Mouse (Mus musculus) lung, adult 2 months (tissue): Measurements from ENCODE around the gene Raf1. TPM values are rescaled to one million over a fixed set of nuclear protein-coding genes. Genes with fewer than 3 reads are reported as not detected.

Source experiments
- DNase-seq: peaks from one replicate; pipeline ENCODE4 v3.0.0; 2022
- H3K4me1 ChIP-seq: fragments of 200-500 bp; 2 replicates; pipeline ENCODE4 v1.6.1; 2011; ENCODE audit warnings: low read length; ENCODE audit not compliant: control insufficient read depth, insufficient read depth
- H3K4me3 ChIP-seq: fragments of 200-500 bp; replicated peaks from 2 replicates; pipeline ENCODE3; 2011; ENCODE audit warnings: low read depth, mild to moderate bottlenecking, control low read depth, low read length; ENCODE audit errors: extremely low read depth
- CTCF ChIP-seq: fragments of 200-500 bp; IDR thresholded peaks from 2 replicates; pipeline ENCODE4 v1.5.1; 2011; ENCODE audit warnings: mild to moderate bottlenecking, low read length, control low read depth; ENCODE audit not compliant: insufficient read depth
- POLR2A ChIP-seq: fragments of 200-500 bp; IDR thresholded peaks from 2 replicates; pipeline ENCODE4 v1.6.1; 2011; ENCODE audit warnings: low read depth, mild to moderate bottlenecking, control low read depth, low read length, borderline replicate concordance; ENCODE audit errors: extremely low read depth
- WGBS: fragments of 180-500 bp; shearing (Covaris S2); methylation state at CpG from one replicate; pipeline ENCODE4 v1.1.7; 2018; 5-methylcytosine and 5-hydroxymethylcytosine counted together
- polyA plus RNA-seq: library from polyadenylated mRNA; depleted of rRNA; stranded (reverse); fragments of >200 nt; gene quantifications from 2 replicates; pipeline ENCODE4 v1.2.3, GENCODE M21; 2012; rRNA removed

Raf1 gene
- polyA plus RNA-seq, 1 experiment = 131 TPM

DNA sequence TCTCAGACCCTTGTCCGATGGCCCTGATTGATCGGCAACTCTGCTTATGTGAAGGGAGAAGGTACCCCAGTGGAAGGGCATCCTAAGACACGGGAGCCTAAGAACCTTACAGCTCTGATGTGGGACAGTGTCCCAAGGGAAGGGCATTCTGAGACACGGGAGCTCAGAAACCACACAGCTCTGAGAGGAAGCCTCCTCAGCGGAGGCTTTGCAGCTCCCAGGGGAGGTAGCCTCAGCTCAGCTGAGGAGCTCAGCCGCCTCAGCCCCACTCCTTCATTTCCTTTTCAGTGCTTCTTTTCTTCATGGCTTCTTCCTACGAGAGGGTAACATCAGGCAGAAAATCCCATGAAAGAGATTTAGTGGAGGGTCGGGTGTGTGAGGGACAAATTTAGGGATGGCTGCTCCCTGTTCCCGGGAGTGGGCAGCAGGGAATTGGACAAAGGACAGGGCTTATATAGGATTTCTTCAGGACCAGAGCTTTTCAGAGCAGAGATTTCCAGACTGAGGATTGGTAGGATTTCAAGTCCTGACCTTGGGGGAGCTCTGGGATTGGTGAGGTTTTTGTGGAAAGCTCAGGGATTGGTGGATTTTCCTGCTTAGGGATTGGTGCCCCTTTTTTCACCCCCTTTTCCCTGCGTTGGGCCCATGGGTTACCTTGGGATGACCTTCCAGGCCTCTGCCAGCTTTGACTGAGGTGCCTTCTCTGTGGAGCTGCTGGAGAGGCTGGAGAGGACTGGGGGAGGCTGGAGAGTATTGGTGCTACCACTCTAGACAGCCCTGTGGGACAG is 93.9 kb downstream of the Raf1 start:
- Histone ChIP-seq H3K4me3 (no peak overlapping the region), H3K4me1 (no peaks in the 10 kb centered on the region)
- TF ChIP-seq CTCF = no peak
- TF ChIP-seq POLR2A = no peak
- 79% methylated on average over 10 of the region's 10 CpGs for WGBS
- no peak for DNase-seq

GRCm38 (mm10) chr6:115580810-115581209 is 95.6 kb downstream of the Raf1 start:
- no peak for TF ChIP-seq POLR2A
- TF ChIP-seq CTCF = no peak
- WGBS = 81% methylated on average over 3 of the region's 3 CpGs
- H3K4me3 ChIP-seq = no peak overlapping the region
- H3K4me1 ChIP-seq = no peaks in the 10 kb centered on the region
- no peak for DNase-seq

GRCm38 (mm10) chr6:115577941-115578340 is 98.5 kb downstream of the Raf1 start:
- DNase-seq = no peak
- TF ChIP-seq POLR2A (no peak), CTCF (no peak)
- WGBS = 94% methylated on average over 9 of the region's 9 CpGs
- H3K4me3 ChIP-seq = no peak overlapping the region
- no peaks in the 10 kb centered on the region for H3K4me1 ChIP-seq

DNA sequence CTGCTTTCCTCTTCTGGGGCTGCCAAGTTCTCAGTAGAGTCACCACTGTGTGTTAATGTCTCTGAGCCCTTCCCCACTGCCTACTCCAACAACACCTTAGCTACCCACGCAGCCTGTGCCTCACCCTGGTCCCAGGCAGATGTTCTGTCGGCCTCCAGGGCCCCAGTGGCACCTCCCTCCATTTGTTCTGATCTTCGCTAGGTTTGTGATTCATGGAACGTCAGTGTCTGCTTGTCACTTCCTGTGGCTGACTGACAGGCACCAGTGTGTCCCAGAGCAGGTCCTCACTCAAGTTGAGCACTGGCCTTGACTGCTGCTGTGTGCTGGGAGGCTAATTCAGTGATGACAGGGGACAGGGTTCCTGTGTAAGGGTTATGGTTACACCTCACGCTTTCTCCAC is 99.0 kb downstream of the Raf1 start:
- WGBS = 79% methylated on average over 5 of the region's 5 CpGs
- DNase-seq = no peak
- H3K4me3 ChIP-seq = no peak overlapping the region
- no peaks in the 10 kb centered on the region for H3K4me1 ChIP-seq
- TF ChIP-seq CTCF (no peak), POLR2A (no peak)

DNA sequence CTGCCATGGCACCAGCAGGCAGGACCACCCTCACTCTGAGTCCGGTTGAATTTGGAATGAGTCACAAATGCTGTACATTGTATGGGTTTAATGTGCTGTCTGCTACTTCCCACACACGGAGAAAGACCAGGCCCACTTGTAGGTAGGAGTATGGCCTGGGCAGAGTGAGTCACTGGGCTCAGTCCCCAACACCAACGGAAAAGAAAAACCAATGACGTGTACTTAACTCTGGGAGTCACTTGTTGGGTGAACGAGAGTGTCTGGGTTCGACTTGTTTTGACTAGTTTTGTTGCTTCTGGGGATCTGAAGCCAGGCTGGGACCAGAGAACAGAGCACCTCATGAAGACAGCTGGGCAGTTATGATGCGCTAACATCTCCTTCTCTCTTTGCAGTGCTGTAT is 102.3 kb downstream of the Raf1 start:
- Histone ChIP-seq H3K4me3 (no peak overlapping the region), H3K4me1 (no peaks in the 10 kb centered on the region)
- no peak for DNase-seq
- no peak for TF ChIP-seq POLR2A
- TF ChIP-seq CTCF = no peak
- 87% methylated on average over 7 of the region's 7 CpGs for WGBS

Other genes starting within 250 kb of the Raf1 start
- gene Tsen2, start 132.0 kb downstream of the Raf1 start, polyA plus RNA-seq = 2.3 and 4.2 TPM in 2 replicates
- gene Mkrn2os, start 84.1 kb downstream of the Raf1 start, polyA plus RNA-seq = 0.40 TPM in 1 of 2 replicates, not detected in the other
- 57.2 and 68.1 TPM in 2 replicates for gene Mkrn2, start 74.7 kb downstream of the Raf1 start, polyA plus RNA-seq
- 2.2 and 21.5 TPM in 2 replicates for gene Tmem40, start 85.8 kb upstream of the Raf1 start, polyA plus RNA-seq
- gene Cand2, start 97.9 kb upstream of the Raf1 start, polyA plus RNA-seq = 5.3 and 8.4 TPM in 2 replicates
- gene Rpl32, start 132.1 kb upstream of the Raf1 start, polyA plus RNA-seq = 276 and 321 TPM in 2 replicates
- 1.7 and 2.0 TPM in 2 replicates for gene Efcab12, start 161.8 kb upstream of the Raf1 start, polyA plus RNA-seq
- 1.3 and 2.5 TPM in 2 replicates for gene Mbd4, start 176.7 kb upstream of the Raf1 start, polyA plus RNA-seq
- gene Ift122, start 176.8 kb upstream of the Raf1 start, polyA plus RNA-seq = 12.6 and 13.4 TPM in 2 replicates